Mouse (Mus musculus): ENCODE measurements around the gene Plk2.

GRCm38 (mm10) chr13:110444335-110444734, 49.5 kb downstream of the Plk2 start:
- no peak for TF ChIP-seq CTCF (conservative IDR thresholded peaks at IDR 0.05; ENCODE audit: insufficient read depth, insufficient read length, low read depth, low read length)
- no peak for TF ChIP-seq POLR2A (IDR thresholded peaks at IDR 0.05; ENCODE audit: low read depth, low read length)
